Mouse (Mus musculus) forebrain, embryonic 10.5 days (tissue): Measurements from ENCODE around the gene Slc35f6. TPM values are rescaled to one million over a fixed set of nuclear protein-coding genes. Genes with fewer than 3 reads are reported as not detected.

Experiments used
- DNase-seq: peaks from one replicate; pipeline ENCODE4 v3.0.0-alpha.2; 2017; ENCODE audit warnings: low spot score; ENCODE audit errors: extremely low spot score
- H3K27ac ChIP-seq: fragments of 300-500 bp; sonication (generic); 2 replicates; pipeline ENCODE4 v1.5.1; 2016; ENCODE audit warnings: mild to moderate bottlenecking
- H3K27me3 ChIP-seq: fragments of 300-500 bp; sonication (generic); 2 replicates; pipeline ENCODE4 v1.6.1; 2016; ENCODE audit warnings: mild to moderate bottlenecking; ENCODE audit not compliant: poor library complexity, severe bottlenecking
- H3K36me3 ChIP-seq: fragments of 300-500 bp; sonication (generic); replicated peaks from 2 replicates; pipeline ENCODE4 v1.6.1; 2016; ENCODE audit warnings: mild to moderate bottlenecking, moderate library complexity
- H3K4me1 ChIP-seq: fragments of 300-500 bp; sonication (generic); 2 replicates; pipeline ENCODE4 v1.6.1; 2016
- H3K4me3 ChIP-seq: fragments of 300-500 bp; sonication (generic); 2 replicates; pipeline ENCODE4 v1.5.1; 2016; ENCODE audit warnings: mild to moderate bottlenecking, moderate library complexity
- H3K9me3 ChIP-seq: fragments of 300-500 bp; sonication (generic); 2 replicates; pipeline ENCODE4 v1.6.1; 2016; ENCODE audit warnings: mild to moderate bottlenecking, moderate library complexity
- WGBS: fragments of 180-500 bp; shearing (Covaris S2); methylation state at CpG from one replicate; pipeline ENCODE4 v1.1.7; 2016; 5-methylcytosine and 5-hydroxymethylcytosine counted together
- polyA plus RNA-seq: library from polyadenylated mRNA; unstranded; fragments of >200 nt; fragmentation: Nextera tagmentation; extraction: Ambion mirVana; gene quantifications from 2 replicates; pipeline ENCODE4 v1.2.1, GENCODE M21; 2016

The Slc35f6 gene
- polyA plus RNA-seq, 1 experiment from 2014 or later, result 25.9 TPM

DNA sequence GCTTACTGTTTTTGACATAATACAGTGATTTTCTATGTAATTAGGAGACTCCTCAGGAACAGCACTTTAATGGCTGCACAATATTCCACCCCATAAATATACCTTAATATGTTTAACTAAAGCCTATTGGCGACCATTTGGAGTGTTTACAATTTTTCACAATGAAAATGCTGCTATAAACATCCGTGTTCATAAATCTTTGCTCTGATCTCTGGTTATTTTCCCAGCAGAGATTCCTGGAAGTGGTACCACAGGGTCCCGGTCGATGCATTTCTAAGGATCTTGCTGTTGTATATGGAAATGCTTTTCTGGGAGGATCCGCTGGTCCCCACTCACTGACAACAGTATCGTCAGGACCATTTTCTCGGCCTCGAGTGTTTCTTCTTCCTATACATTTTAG lies 34.5 kb upstream of the Slc35f6 start:
- peaks cover 16% of the 10 kb centered on the region; the same call in 1 of the 2 replicates for H3K4me1 ChIP-seq
- WGBS, result 89% methylated on average over 8 of the region's 8 CpGs
- H3K27ac ChIP-seq, result no peak overlapping the region
- no peaks in the 10 kb centered on the region for H3K36me3 ChIP-seq
- H3K27me3 ChIP-seq, result peaks cover 23% of the 10 kb centered on the region
- no peak for DNase-seq
- no peak overlapping the region for H3K4me3 ChIP-seq
- H3K9me3 ChIP-seq, result no peaks in the 10 kb centered on the region

GRCm38 (mm10) chr5:30614221-30614620 lies 33.5 kb upstream of the Slc35f6 start:
- 69% methylated on average over 1 of the region's 1 CpGs for WGBS
- Histone ChIP-seq H3K27me3 (peaks cover 33% of the 10 kb centered on the region), H3K9me3 (no peaks in the 10 kb centered on the region), H3K27ac (no peak overlapping the region), H3K4me1 (peaks cover 16% of the 10 kb centered on the region; the same call in 1 of the 2 replicates), H3K36me3 (no peaks in the 10 kb centered on the region), H3K4me3 (no peak overlapping the region)
- no peak for DNase-seq

- Histone ChIP-seq H3K36me3 (no peaks in the 10 kb centered on the region), H3K27ac (no peak overlapping the region), H3K4me1 (peaks cover 16% of the 10 kb centered on the region; the same call in 1 of the 2 replicates), H3K9me3 (no peaks in the 10 kb centered on the region), H3K4me3 (no peak overlapping the region), H3K27me3 (peaks cover 42% of the 10 kb centered on the region)
- no peak for DNase-seq
- 49% methylated on average over 6 of the region's 6 CpGs for WGBS
Observed at GRCm38 (mm10) chr5:30615416-30615815, 32.3 kb upstream of the Slc35f6 start.

- Histone ChIP-seq H3K4me1 (peaks cover 16% of the 10 kb centered on the region; the same call in 1 of the 2 replicates), H3K9me3 (no peaks in the 10 kb centered on the region), H3K27ac (no peak overlapping the region), H3K4me3 (no peak overlapping the region), H3K36me3 (no peaks in the 10 kb centered on the region), H3K27me3 (peaks cover 46% of the 10 kb centered on the region)
- DNase-seq, result no peak
- WGBS, result 90% methylated on average over 4 of the region's 4 CpGs
Observed at GRCm38 (mm10) chr5:30615819-30616218, 31.9 kb upstream of the Slc35f6 start.

DNA sequence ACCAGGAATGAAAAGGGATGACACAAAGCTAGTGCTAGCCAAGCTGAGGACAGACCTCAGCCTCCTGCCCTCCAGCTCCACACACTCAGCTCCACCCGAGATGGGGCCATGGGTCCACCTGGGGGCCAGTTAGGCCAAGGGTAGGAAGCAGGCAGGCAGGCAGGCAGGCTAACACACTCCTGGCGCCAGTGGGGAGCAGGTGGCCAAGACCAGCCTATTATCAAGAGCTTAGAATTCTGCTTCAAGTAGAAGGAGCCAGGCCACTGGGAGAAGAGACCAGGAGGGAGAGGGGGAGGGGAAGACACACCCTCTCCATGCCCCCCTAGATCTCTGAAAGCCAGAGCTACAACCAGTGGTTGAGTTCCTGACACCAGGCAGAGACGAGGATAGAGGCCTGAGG lies 31.1 kb upstream of the Slc35f6 start:
- Histone ChIP-seq H3K4me3 (no peak overlapping the region), H3K27ac (no peak overlapping the region), H3K4me1 (peaks cover 12% of the 10 kb centered on the region; the same call in 1 of the 2 replicates), H3K9me3 (no peaks in the 10 kb centered on the region), H3K36me3 (no peaks in the 10 kb centered on the region), H3K27me3 (peaks cover 54% of the 10 kb centered on the region)
- 27% methylated on average over 3 of the region's 3 CpGs for WGBS
- no peak for DNase-seq

GRCm38 (mm10) chr5:30617357-30617756 lies 30.4 kb upstream of the Slc35f6 start:
- no peak overlapping the region for H3K4me3 ChIP-seq
- DNase-seq, result no peak
- no peak overlapping the region for H3K27ac ChIP-seq
- WGBS, result 34% methylated on average over 3 of the region's 3 CpGs
- H3K27me3 ChIP-seq, result peaks cover 61% of the 10 kb centered on the region
- H3K9me3 ChIP-seq, result no peaks in the 10 kb centered on the region
- H3K4me1 ChIP-seq, result peaks cover 16% of the 10 kb centered on the region
- no peaks in the 10 kb centered on the region for H3K36me3 ChIP-seq

DNA sequence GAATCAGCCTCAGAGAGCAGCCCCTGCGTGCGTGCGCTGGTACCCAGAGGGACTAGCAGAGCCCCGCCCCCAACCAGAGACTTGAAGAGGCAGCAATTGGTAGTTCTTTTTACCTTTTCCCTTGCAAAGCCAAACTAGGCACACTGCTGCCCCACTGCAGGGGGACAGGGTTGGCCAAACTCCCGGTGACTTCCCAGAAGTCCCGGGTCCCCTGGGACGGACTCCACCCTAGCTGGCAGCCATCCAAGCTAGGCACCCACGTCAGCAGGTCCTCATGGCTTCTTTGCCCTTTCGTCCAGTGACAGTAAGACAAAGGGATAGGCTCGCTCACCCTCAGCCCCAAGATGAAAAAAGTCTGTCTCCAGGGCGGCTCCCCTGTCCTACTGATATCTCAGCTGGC lies 29.9 kb upstream of the Slc35f6 start:
- Histone ChIP-seq H3K4me1 (peaks cover 21% of the 10 kb centered on the region), H3K9me3 (no peaks in the 10 kb centered on the region), H3K27me3 (peaks cover 66% of the 10 kb centered on the region), H3K36me3 (no peaks in the 10 kb centered on the region), H3K27ac (no peak overlapping the region), H3K4me3 (no peak overlapping the region)
- no peak for DNase-seq
- 34% methylated on average over 11 of the region's 11 CpGs for WGBS

DNA sequence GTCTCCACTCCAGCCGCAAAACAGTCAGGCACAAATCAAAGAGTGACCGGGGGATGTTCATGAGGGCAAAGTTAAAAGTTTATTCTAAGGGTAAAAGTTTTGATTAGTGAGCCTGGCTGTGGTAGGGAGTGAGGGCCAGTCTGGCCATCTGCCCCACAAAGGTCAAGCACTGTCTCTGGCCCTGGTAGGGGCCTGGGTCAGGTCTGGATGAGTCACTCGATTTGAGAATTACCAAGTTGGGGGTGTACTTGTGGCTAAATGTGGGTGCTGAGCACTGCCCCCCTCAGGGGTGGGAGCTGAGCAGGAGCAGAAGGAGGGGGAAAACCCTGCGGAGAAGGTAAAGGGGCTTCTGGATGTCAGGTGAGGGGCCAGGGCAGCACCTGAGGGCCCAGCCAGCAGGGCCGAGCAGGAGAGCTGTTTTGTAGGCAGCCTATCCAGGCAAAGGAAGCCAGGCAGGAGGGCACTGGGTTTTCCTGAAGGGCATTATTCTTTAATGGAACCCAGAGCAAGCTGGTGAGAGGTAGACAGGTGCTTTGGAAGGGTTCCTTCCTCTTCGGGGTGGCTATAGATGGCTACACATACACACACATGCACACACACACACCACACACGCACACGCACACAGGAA lies 29.2 kb upstream of the Slc35f6 start:
- Histone ChIP-seq H3K9me3 (no peaks in the 10 kb centered on the region), H3K4me1 (peaks cover 26% of the 10 kb centered on the region), H3K27ac (no peak overlapping the region), H3K4me3 (no peak overlapping the region), H3K36me3 (no peaks in the 10 kb centered on the region), H3K27me3 (peaks cover 73% of the 10 kb centered on the region)
- DNase-seq, result no peak
- WGBS, result 86% methylated on average over 8 of the region's 8 CpGs

DNA sequence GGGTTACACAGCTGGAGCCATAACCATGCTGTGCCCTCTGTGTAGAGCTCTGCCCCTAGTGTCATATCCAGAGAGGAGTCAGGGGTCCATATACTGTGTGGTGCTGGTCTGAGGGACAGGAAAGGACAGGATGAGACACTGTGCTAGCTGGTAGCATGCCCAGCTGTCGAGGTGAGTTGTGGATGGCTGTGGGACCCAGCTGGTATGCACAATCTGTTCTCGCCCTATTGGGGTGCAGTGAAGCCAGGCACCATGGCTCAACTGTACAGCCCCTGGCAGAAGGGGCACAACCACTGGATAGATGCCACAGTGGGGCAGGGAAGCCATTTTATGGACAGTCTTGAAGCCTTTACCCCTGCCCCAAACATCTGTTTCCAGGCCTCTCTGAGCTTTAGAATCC lies 28.5 kb upstream of the Slc35f6 start:
- H3K4me1 ChIP-seq, result peaks cover 24% of the 10 kb centered on the region
- no peaks in the 10 kb centered on the region for H3K36me3 ChIP-seq
- no peaks in the 10 kb centered on the region for H3K9me3 ChIP-seq
- DNase-seq, result no peak
- no peak overlapping the region for H3K27ac ChIP-seq
- WGBS, result 73% methylated on average over 2 of the region's 2 CpGs
- peaks cover 80% of the 10 kb centered on the region for H3K27me3 ChIP-seq
- no peak overlapping the region for H3K4me3 ChIP-seq

DNA sequence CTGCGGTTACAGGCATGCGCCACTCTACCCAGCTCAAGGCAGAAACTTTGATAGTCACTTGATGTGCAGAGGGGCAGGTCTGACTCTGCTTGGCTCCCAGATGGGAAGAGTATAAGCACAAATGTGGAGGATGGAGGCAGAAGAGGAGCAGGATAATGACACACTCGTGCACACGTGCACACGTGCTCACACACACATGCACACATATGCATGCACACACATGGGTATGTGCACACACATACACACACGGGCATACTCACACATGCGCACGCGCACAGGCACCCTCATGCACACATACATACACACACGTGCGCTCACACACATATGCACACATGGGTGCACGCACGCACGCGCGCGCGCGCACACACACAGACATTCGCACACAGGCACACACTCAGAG lies 27.2 kb upstream of the Slc35f6 start:
- Histone ChIP-seq H3K4me1 (peaks cover 25% of the 10 kb centered on the region), H3K27ac (no peak overlapping the region), H3K27me3 (peaks cover 87% of the 10 kb centered on the region), H3K36me3 (no peaks in the 10 kb centered on the region), H3K4me3 (no peak overlapping the region), H3K9me3 (no peaks in the 10 kb centered on the region)
- DNase-seq, result no peak
- WGBS, result 97% methylated on average over 20 of the region's 20 CpGs

DNA sequence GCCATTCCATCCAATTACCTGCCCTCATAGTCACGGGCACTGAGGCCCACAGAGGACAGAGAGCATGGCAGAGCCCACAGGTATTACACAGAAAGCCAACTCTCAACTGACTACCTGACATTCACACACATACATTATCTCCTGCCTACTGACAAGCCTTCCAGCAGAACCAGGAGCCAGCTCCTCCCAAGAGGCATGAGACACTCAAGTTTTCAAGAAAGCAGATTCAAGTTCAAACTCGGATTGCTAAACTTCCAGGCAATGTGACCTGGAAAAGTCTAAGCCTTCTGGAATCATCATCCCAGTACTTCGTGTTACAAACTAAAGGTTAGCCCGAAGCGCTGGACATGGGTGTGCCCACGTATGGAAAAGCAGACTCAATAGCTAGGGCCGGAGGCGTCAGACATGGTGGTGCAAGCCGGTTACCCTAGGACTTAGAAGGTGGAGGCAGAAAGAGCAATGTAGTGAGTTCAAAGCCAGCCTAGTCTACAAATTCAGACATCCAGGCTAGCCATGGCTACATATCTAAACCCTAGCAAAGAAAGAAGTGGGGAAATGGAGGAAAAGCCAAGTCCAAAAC lies 26.4 kb upstream of the Slc35f6 start:
- H3K9me3 ChIP-seq, result no peaks in the 10 kb centered on the region
- no peaks in the 10 kb centered on the region for H3K36me3 ChIP-seq
- no peak for DNase-seq
- H3K4me1 ChIP-seq, result peaks cover 25% of the 10 kb centered on the region
- WGBS, result 86% methylated on average over 9 of the region's 9 CpGs
- H3K4me3 ChIP-seq, result no peak overlapping the region
- no peak overlapping the region for H3K27ac ChIP-seq
- peaks cover 88% of the 10 kb centered on the region for H3K27me3 ChIP-seq

GRCm38 (mm10) chr5:30621844-30622176 lies 25.9 kb upstream of the Slc35f6 start:
- H3K36me3 ChIP-seq, result no peaks in the 10 kb centered on the region
- H3K9me3 ChIP-seq, result no peaks in the 10 kb centered on the region
- peaks cover 85% of the 10 kb centered on the region for H3K27me3 ChIP-seq
- WGBS, result 47% methylated on average over 22 of the region's 22 CpGs
- H3K4me3 ChIP-seq, result peak overlapping the region; percentile 56
- H3K4me1 ChIP-seq, result peaks cover 22% of the 10 kb centered on the region
- DNase-seq, result peak; percentile 19
- peak overlapping the region; percentile 72; the same call in 1 of the 2 replicates for H3K27ac ChIP-seq

DNA sequence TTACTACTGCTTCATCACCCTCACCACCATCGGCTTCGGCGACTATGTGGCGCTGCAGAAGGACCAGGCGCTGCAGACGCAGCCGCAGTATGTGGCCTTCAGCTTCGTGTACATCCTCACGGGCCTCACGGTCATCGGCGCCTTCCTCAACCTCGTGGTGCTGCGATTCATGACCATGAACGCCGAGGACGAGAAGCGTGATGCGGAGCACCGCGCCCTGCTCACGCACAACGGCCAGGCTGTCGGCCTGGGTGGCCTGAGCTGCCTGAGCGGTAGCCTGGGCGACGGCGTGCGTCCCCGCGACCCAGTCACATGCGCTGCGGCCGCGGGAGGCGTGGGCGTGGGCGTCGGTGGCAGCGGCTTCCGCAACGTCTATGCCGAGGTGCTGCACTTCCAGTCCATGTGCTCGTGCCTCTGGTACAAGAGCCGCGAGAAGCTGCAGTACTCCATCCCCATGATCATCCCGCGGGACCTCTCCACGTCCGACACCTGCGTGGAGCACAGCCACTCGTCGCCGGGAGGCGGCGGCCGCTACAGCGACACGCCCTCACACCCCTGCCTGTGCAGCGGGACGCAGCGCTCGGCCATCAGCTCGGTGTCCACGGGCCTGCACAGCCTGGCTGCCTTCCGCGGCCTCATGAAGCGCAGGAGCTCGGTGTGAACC lies 25.4 kb upstream of the Slc35f6 start:
- peak overlapping the region; percentile 72 for H3K27ac ChIP-seq
- H3K4me1 ChIP-seq, result peaks cover 22% of the 10 kb centered on the region
- no peaks in the 10 kb centered on the region for H3K36me3 ChIP-seq
- peak overlapping the region; percentile 56 for H3K4me3 ChIP-seq
- H3K9me3 ChIP-seq, result no peaks in the 10 kb centered on the region
- 4% methylated on average over 69 of the region's 69 CpGs for WGBS
- peaks cover 80% of the 10 kb centered on the region for H3K27me3 ChIP-seq
- peak; percentile 54 for DNase-seq
